ENCODE assay signal across 26 mouse cellular contexts in the genomic region with DNA sequence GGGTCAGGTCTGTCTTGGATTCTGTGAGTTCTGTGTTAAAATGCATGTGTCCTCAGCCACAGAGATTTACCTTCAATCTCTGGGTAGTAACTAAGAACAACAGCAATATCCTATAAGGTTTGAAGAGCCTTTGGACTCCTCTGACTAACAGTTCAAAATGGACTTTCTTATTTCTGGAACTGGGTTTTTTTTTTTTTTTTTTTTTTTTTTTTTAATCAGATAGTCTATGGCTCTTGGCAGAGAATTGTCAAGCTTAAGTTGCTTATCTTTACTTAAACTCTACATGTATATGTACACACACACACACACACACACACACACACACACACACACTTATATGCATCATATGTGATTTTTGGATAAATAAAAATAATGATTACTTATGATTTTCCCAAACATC.
"Had no signal": no experiment of that assay in that cellular context is flagged by ENCODE, and none has a peak within 500 bp of the region (broad histone marks: within the 10 kb centered on the region; RNA-seq: fewer than 3 reads in every experiment).

No protein-coding gene starts in this region.

- H3K27me3 ChIP-seq: embryonic facial prominence, embryonic 12.5 days; embryonic facial prominence, embryonic 13.5 days; embryonic facial prominence, embryonic 15.5 days had no signal

- H3K9ac ChIP-seq: embryonic facial prominence, embryonic 12.5 days; embryonic facial prominence, embryonic 13.5 days; embryonic facial prominence, embryonic 15.5 days; forebrain, embryonic 12.5 days; forebrain, embryonic 13.5 days; forebrain, embryonic 15.5 days; forebrain, postnatal 0 days had no signal

- H3K9me3 ChIP-seq: embryonic facial prominence, embryonic 10.5 days; embryonic facial prominence, embryonic 12.5 days; embryonic facial prominence, embryonic 13.5 days; embryonic facial prominence, embryonic 15.5 days; forebrain, embryonic 10.5 days; forebrain, embryonic 12.5 days; forebrain, embryonic 13.5 days; forebrain, embryonic 15.5 days had no signal

- ATAC-seq: forebrain, embryonic 13.5 days; forebrain, embryonic 14.5 days; forebrain, embryonic 15.5 days; forebrain, embryonic 16.5 days; forebrain, postnatal 0 days had no signal

- H3K4me2 ChIP-seq: embryonic facial prominence, embryonic 12.5 days; embryonic facial prominence, embryonic 13.5 days; embryonic facial prominence, embryonic 15.5 days; forebrain, embryonic 12.5 days; forebrain, embryonic 13.5 days; forebrain, embryonic 15.5 days had no signal

- DNase-seq: cerebellum, adult 9-10 months; cerebellum, adult 9-11 months; cerebellum, postnatal 10 days; cerebellum, postnatal 14 days; cerebellum, postnatal 25 days; cerebellum, postnatal 36 days; embryo, embryonic 11 days; forebrain, postnatal 0 days; gastrocnemius, adult 2 months; gastrocnemius, postnatal 10 days; gastrocnemius, postnatal 14 days; gastrocnemius, postnatal 25 days; gastrocnemius, postnatal 36 days; heart, adult 18-20 months; heart, adult 2 months had no signal

- H3K4me3 ChIP-seq: embryonic facial prominence, embryonic 10.5 days; embryonic facial prominence, embryonic 12.5 days; embryonic facial prominence, embryonic 13.5 days; embryonic facial prominence, embryonic 15.5 days; erythroblast, embryonic 14.5 days; forebrain, embryonic 10.5 days; forebrain, embryonic 12.5 days; forebrain, embryonic 13.5 days; forebrain, embryonic 15.5 days; gastrocnemius, adult 2 months; heart, adult 2 months had no signal

- H3K36me3 ChIP-seq: embryonic facial prominence, embryonic 10.5 days; embryonic facial prominence, embryonic 12.5 days; embryonic facial prominence, embryonic 13.5 days; embryonic facial prominence, embryonic 15.5 days; forebrain, embryonic 10.5 days; forebrain, embryonic 12.5 days; forebrain, embryonic 15.5 days had no signal

- H3K27ac ChIP-seq: embryonic facial prominence, embryonic 10.5 days; embryonic facial prominence, embryonic 12.5 days; embryonic facial prominence, embryonic 13.5 days; embryonic facial prominence, embryonic 15.5 days; forebrain, embryonic 10.5 days; forebrain, embryonic 12.5 days; forebrain, embryonic 13.5 days; forebrain, embryonic 15.5 days; gastrocnemius, adult 2 months; heart, adult 2 months had no signal
